Mouse (Mus musculus) cerebellum, postnatal 36 days (tissue): ENCODE measurements around the gene Gpr153.
"Not testable (repeated sequence)": the region's sequence is repeated elsewhere in the genome, so short reads cannot be mapped to it uniquely, and the experiment has no call there.

Experiments used
- DNase-seq, 2 experiments: peaks; one replicate each; pipeline ENCODE4 v3.0.0; 2021 to 2022; ENCODE audit warnings: mixed read lengths in 2 of 2

Gene Gpr153

GRCm38 (mm10) chr4:152273621-152274236, at the start of gene Gpr153:
Gene Gpr153 (plus strand): TSS chr4:152274232.
- peak in 1 of 2 experiments; percentile 55 for DNase-seq

GRCm38 (mm10) chr4:152226901-152227486, 47.0 kb upstream of the Gpr153 start:
- peak in 1 of 2 experiments; percentile 49 for DNase-seq

DNA sequence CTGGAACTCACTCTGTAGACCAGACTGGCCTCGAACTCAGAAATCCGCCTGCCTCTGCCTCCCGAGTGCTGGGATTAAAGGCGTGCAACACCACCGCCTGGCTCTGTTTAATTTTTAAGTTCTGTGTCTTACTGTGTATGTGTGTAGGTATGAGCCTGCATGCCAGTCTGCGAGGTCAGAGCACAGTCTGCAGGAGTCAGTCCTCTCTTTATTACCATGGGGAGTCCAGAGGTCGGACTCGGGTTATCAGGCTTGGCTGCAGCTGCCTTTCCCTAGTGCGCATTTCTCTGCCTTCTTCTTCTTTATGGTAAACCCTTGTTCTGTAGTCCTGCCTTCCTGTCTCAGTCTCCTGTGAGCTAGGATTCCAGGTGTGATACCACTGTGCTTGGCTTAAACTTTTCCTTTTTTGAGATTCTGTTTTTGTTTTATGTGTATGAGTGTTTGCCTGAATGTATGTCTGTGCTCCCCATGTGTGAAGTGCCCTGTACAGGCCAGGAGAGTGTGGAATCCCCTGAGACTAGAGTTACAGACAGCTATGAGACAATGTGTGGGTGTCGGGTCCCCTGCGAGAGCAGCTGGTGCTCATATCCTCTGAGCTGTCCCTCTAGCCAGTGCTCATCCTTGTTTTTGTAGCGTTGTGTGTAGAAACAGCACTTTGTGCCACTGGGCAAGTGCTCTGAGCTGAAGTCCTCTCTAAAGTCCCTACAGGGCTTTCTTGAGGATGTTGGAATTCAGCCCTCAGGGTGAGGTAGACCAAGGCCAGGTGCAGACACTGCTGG, 46.1 kb upstream of the Gpr153 start:
- no peak for DNase-seq

DNA sequence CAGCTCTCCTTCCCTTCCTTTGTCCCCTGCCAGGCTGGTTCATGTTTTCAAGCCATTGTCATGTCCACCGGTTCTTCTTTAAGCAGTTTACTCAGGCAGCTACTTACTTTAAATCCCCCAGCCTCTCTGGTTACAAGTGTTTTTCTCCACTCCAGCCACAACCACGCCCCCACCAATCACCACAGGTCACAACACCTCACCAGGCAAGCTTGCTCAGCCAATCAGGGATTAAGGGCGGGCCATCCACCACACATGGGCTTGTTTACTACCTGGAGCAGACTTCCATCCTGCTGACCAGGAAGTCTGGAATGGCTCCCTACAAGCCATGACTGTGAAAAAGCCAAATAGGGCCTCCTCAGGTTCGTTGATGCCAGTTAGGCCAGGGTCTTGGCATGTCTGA, 43.7 kb upstream of the Gpr153 start:
- DNase-seq: not testable (repeated sequence)

GRCm38 (mm10) chr4:152231326-152231725, 42.7 kb upstream of the Gpr153 start:
- no peak for DNase-seq

DNA sequence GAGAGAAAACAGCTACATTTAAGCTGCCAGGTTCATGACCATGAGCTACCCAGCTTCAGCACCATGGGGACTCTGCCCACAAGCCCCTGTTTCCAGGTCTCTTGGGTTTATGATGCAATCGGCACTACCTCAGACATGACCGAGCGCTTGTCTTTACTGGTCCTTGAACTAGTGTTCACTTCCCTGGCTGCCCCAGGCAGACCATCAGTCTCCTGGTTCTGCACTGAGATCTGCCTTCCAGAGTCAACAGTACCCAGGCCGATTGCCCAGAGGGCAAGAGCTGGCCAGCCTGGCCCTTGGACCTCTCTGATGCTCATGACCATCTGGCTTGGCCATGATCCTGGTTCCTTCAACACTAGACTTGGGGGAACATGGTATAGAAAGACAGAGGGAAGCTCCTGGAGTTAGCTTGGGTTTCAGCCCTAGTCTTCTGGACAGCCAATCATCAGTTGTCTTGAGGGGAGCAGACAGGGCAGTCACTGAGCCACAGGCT, 41.6 kb upstream of the Gpr153 start:
- DNase-seq: peak; percentile 52 to 58

- DNase-seq: no peak
Observed at GRCm38 (mm10) chr4:152239974-152240373, 34.1 kb upstream of the Gpr153 start.

DNA sequence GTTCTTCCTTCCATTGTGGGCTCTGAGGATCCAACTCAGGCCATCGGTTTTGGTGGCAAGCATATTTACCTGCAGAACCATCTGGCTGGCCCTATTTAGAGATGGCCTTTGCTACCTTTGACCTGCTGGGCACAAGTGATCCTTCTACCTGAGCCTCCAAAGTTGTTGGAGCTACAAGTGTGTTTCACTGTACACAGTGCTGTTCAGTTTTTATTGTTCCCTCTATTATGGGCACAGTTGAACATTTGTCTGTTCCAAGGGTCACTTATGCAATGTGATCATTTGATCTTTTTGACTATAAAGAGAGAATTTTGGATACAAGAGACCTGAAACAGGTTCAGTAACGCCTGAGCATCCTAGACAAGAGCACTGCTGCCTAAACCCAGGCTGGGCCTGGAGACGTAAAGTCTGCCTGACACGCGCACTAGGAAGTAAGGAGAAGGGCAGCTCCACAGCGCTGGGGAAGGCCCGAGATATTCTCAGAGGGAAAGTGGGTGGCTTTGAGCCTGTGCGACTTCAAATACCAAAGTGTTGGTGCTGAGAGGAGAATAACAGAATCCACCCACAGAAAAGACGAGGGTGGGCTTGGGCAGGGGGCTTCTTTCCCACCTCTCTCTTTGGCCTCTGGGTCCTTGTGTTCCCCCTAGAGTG, 30.7 kb upstream of the Gpr153 start:
- no peak for DNase-seq

DNA sequence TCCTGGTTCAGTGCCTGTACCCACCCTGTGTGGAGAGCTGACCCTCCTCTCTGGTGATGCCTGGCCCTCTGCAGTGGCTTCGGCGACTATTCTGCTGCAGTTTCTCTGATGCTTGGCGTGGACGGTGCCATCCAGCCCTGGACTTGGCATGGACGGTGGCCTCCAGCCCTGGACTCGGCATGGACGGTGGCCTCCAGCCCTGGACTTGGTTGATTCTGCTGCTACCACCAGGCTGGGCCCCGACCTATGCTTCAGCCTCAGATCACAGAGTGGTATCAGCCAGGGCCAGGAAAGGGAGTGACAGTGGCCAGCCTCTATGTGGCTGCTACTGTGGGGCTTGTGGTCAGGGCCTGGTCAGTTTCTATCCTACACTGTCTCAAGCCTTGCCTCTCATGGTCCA, 30.1 kb upstream of the Gpr153 start:
- DNase-seq: peak; percentile 61 to 72

DNA sequence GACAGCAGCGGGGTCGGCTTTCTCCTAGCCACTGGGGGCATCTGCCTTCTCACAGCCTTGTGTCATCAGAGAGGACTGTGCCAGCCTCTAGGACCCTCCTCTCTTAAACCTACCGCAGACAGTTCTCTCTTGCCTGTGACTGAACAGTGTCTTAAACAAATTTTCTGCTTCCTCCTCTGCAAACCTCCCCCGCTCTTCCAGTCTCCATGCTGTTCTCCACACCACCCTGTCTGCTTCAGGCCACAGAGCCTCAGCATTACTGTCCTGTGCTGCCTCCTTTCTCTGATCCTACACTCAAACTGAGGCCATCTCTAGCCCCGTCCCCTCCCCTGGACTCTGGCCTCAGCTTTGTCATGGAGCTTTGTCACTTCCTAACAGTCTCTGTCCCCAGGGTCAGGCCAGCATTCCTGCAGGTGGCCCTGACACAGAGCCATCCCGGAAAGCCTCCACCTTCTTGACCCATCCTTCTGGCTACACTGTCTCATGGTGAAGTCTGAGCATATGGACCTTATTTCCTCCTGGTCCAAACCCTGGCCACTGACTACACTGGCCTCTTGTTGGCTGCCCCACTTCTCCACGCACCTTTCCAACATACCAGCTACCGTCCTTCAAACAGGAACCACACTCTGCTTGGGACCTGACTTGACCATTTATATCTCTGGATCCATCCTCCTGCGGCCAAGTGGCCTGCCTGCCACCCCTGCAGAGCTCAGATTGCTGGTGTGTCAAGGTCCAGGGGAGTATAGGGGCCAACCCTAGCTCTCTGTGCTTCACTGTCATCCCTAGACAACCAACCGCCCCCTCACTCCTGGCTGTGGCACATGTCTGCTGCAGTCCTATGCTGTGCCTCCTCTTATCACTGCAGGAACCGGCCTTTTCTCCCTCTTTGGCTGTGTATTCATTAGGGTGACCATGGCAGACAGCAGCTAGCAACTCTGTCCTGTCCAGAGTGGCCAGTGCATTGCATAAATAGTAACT, 29.2 kb upstream of the Gpr153 start:
- no peak for DNase-seq

DNA sequence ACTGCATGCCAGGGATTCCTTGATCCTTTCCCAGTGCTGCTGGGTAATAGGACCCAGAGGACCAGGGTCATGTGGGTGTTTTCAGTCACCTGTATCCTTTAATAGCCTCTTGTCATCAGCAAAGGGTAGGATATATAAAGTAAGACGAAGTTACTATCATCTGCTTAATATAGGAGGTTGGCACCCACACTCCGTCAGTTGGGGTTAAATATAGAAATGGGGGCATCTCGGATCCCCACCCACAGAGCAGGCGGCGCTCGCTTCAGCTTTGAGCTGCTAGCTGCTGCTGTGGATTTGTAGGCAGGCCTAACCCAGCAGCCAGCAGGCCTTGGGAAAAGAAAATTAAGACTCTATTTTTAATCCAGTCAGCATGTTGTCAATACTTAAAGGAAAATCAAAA, 28.0 kb upstream of the Gpr153 start:
- no peak for DNase-seq

GRCm38 (mm10) chr4:152247195-152247594, 26.8 kb upstream of the Gpr153 start:
- DNase-seq: no peak

- no peak for DNase-seq
Observed at GRCm38 (mm10) chr4:152250615-152251014, 23.4 kb upstream of the Gpr153 start.

DNA sequence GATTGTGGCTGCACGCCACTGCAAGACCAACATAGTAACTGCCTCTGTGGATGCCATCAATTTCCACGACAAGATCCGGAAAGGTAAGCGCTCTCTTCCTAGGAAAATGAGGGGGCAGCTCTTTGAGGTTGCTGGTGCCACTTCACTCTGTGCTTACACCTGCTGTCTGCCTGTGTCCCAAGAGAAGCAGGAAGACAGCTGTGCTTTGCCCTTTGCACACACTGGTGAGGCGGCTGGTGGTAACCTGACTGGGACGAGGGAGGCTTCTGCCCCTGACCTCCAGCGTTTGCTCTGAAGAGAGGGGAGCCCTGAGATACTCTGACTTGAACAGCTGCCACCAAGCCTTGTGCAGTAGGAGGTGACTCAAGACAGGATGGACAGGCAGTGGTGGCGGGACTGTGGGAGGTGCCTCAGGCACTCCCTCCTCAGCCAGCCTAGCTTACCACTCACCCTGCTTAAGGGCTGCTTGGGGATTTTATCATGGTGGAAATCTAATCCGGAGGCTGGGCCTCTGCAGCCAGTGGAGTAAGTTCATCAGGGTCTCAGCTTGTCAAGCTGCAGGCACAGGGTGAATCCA, 20.8 kb upstream of the Gpr153 start:
- no peak for DNase-seq

DNA sequence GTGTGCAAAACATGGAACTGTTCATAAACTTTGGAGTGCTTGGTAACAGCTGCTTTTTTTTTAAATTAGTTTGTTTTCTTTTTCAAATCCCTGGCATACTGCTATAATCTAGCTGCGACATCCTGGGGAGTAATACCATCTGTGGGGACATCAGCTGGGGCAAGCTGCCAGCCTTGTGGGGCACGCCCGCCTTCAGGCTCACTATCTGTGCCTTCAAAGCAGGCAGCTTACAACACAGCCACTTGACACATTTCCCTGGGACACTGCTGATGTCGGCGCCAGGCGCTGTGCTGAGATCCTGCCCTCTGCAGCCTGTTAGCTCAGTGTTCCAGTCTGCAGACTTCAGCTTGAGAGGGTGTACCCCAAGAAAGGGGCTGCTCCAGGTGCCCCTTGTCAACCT, 17.0 kb upstream of the Gpr153 start:
- DNase-seq: peak; percentile 76 to 78

DNA sequence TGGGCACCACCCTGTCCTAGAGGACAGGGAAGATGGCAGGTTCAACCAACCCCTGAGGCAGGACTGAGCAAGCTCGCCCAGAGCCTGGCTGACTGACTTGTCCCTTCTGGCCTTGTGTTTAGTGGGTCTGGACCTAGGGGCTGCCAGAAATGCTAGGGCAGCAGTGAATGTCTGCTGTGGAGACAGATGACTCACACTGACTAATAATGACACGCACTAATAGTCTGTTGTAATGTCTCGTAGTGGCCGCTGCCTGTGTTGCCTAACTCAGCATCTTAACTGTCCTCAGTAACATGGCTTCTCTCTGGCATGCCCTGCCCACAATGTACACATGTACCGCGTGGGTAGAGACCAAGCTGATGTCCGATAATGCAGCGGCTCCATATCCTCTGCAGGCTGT, 13.6 kb upstream of the Gpr153 start:
- no peak for DNase-seq

GRCm38 (mm10) chr4:152262187-152262586, 11.8 kb upstream of the Gpr153 start:
- DNase-seq: no peak

DNA sequence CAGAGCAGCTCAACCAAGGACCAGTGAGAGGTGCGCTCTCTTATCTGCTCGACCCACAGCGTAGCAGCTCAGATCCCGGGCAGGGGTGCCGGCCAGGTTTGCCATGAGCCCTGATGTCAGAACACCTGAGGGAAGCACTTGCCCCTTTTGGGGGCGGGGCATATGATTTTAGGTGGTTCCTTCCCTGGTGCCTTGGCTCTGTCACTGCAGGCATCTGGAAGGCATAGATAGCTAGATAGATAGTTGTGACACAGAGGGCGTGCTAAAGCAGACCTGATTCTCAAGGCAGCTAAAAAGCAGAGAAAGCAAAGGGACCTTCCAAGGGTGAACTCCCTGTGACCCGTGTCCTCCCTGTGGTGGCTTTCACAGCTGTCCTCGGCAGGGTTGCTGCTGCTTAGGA, 10.9 kb upstream of the Gpr153 start:
- no peak for DNase-seq

- no peak for DNase-seq
Observed at GRCm38 (mm10) chr4:152263512-152264176, 10.4 kb upstream of the Gpr153 start.

- DNase-seq: no peak
Observed at GRCm38 (mm10) chr4:152264177-152264530, 9.9 kb upstream of the Gpr153 start.

- DNase-seq: peak in 1 of 2 experiments; percentile 44
Observed at GRCm38 (mm10) chr4:152264867-152265568, 9.0 kb upstream of the Gpr153 start.
